Mouse (Mus musculus): ENCODE data around the gene Syna.

The Syna gene

GRCm38 (mm10) chr5:134565696-134566095 is 5.7 kb upstream of the Syna start:
- DNase-seq, result no peak

GRCm38 (mm10) chr5:134564272-134564671 is 4.3 kb upstream of the Syna start:
- no peak for DNase-seq

- DNase-seq, result no peak
Observed at GRCm38 (mm10) chr5:134560450-134561171, 640 bp upstream of the Syna start.

DNA sequence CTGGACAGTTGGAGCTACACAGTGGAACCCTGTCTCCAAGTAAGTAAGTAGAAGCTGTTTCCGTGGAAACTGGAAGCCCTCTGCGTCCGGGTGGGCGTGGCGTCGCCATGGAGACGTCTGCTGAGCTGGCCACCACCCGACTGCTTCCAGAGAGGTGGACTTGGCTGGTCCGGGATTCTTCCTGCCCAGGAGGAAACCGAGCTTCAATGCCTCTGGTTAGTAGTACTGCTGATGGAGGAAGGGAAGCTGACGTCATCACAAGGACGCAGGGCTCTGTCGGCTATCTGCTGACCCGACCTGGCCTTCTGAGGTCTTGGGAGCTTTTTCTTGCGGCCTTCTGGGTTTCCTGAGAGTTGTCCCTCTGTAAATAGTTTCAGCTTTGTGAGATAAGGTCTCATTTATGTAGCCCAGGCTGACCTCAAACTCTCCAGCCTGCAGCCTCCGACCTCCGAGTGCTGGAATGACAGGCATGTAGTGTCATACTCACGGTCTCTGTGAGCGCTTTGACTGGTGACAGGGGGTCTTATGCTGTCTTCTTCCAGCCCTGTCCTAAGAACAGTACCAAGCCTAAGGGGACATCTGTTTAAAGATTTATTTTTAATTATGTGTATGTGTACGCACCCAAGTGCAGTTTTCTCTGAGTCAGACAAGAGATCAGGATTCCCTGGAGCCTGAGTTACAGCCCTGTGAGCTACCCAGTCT is 4.4 kb downstream of the Syna start:
- peak; percentile 69 to 78 for DNase-seq

- DNase-seq, result no peak
Observed at GRCm38 (mm10) chr5:134553951-134554546, 5.9 kb downstream of the Syna start.

DNA sequence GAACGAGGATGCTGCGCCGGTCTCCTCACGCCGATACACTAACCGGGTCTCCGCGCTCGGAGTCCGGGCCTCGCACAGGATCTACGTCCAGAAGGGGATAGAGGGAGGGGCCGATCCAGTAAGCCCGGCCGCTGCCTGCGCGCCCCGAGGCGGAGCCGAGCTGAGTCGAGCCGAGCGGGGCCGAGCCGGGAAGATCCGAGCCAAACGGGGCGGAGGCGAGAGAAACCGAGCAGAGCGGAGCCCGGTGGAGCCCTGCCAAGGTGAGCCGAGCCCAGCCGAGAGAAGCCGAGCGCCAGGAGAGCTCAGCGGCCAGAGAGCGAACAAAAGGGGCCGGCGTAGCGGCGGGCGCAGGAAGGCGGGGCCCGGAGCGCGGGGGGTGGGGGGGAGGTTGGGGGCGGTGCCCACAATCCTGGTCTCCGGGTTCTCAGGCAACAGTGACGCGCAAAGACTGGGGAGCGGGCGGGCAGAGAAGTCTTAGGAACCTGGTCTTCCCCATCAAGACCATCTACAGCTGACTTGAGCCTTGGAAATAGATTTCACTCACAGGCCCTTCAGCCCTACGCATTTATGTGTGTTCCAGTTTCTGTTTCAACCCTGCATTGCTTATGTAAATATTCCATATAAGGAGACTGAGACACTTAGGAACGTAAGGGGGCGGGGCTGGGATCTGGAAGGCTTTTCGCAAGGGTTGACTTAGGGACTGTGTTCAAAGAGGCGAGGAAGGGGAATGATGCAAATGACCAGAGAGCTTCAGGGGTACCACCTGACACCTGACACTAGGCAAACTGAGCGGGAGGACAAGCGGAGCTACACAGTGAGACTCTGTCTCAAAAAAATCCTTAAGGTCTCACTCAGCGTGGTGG is 7.6 kb downstream of the Syna start, which contains the start of gene Clip2:
TSS of gene Clip2 (minus strand) at position 325 of the 863 bp plus-strand sequence.
- DNase-seq, result peak; percentile 100

- DNase-seq, result peak; percentile 68 to 76
Observed at GRCm38 (mm10) chr5:134551233-134552109, 8.5 kb downstream of the Syna start.

DNA sequence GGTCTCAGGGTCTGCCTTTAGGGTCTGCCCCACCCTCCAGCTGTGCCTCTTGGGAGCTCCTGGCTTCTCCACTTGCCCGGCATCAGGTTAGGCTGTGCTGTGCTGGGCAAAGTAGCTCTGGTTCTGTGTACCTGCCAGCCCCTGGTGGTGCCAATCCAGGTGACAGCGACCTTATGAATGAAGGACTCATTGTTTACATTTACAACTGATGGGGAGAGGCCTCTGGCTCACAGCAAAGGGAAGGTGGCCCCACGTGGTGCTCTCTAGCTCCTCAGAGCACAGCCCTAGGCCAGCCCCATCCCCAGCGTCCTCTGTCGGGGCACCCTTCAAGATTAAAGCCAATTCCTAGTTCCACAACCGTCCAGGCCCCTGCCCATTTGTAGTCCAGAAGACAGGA is 9.1 kb downstream of the Syna start:
- DNase-seq, result peak in 1 of 2 experiments; percentile 36

DNA sequence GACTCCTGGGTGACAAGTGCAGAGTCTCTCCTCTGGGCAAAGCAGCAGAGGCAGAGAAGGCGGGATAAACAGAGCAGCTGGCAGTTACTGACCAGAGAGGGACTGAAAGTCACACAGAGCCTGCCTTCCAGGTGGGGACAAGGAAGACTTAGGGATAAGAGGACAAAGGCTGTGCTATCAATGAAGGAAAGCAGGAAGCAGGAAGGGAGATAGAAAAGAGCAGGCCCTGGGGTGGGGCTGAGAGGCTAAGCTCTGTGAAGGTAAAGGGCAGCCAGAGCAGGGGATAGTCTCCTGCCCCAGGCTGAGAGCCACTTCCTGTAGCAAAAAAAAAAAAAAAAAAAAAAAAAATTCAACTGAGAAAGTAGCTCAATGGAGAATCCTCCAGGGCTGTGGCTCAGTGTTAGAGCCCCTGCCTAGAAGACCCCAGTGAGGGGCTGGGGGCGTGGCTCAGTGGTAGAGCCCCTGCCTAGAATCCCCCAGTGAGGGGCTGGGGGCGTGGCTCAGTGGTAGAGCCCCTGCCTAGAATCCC is 10.3 kb downstream of the Syna start:
- DNase-seq, result no peak

GRCm38 (mm10) chr5:134548306-134548705 is 11.7 kb downstream of the Syna start:
- no peak for DNase-seq

DNA sequence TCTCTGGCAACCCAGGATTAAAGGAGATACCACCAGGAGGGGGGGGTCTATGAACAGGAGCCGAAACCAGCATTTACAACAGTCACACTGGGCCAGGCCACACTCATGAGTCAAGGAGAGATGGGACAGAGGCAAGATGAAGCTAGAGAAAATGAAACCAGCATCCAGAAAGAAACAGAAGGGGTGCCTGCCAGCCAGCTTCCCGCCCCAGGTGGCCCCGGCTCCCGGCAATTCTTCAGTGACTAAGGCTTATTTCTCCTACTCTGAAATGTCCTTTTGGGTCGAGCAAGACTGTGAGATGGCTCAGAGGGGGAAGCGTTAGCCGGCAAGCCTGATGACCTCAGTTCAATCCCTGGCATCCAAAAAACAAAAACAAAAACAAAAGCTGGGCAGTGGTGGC is 13.2 kb downstream of the Syna start:
- no peak for DNase-seq

- peak in 1 of 2 experiments; percentile 57 for DNase-seq
Observed at GRCm38 (mm10) chr5:134545242-134545629, 14.7 kb downstream of the Syna start.

- peak; percentile 52 to 59 for DNase-seq
Observed at GRCm38 (mm10) chr5:134544516-134545241, 15.3 kb downstream of the Syna start.

DNA sequence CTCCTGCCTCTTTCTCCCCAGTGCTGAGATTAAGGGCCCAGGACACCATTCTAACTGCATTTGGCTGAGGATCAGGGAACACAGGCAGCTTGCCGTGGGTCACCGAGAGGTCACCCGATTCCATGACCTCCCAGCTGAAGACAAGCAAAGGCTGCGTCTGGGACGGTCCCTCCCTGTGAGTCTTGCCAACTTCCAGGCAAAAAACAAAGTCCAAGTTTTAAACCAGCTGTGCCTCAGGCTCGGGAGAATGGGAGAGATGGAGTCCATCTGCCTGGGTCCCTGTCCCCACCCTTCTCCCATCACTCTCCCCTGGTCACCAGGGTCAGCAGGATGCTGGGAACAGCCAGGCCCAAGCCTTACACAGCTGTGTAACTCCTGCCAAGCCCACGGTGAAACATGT is 18.3 kb downstream of the Syna start:
- DNase-seq, result no peak

DNA sequence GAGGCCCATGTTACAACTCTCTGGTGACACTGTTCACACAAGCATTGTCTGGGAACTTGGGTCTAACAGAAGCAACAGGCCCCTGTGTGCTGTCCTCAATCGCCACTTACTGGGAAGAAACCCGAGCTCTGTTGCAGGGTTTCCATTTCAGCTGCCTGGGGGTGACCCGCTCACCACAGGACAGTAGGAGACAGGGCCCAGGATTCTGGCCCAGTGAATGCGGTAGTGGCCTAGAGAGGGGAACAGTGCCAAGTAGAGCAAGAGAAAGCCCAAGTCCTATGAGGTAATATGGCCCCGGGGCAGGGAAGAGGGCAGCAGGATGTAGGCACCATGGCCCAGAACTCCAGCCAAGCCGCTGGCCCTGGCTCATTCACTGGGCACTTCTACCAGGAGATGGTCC is 19.1 kb downstream of the Syna start:
- DNase-seq, result peak in 1 of 2 experiments; percentile 34

DNA sequence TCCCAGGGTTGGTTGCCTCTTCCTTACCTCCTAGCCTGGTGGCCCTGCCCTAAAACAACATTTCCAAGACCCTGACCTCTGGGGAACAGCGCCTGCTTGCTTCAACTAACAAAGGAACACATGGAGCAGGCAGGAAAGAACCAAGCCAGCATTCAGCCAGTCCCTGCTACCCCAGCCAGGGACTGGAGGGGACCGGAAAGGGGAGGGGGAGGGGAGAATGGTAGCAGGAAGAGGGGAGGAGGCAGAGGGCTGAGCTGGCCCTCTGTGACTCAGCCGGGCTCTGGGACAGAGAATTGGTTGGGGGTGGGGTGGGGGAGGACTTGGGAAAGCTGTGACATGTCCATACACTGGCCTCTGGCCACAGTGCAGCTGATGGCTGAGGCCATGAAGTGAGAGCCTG is 20.1 kb downstream of the Syna start:
- DNase-seq, result peak; percentile 45 to 55

GRCm38 (mm10) chr5:134536036-134536435 is 23.9 kb downstream of the Syna start:
- no peak for DNase-seq

DNA sequence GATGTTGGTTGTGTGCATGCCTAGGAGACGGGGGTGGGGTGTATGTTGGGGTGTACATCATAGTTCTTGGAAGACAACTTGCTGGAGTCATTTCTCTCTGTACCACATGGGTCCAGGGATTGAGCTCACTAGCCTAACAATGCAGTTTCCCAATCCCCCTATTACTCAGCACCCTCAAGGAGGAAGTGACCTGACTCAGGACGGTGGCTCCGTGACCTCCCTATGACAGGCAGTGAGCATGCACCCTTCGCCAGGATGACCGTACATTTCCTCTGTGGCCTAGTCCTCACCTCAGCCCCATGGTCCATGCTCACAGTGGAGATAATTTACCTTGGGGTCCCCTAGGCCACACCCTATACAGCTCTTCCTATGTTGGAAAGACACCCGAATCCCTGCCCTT is 27.6 kb downstream of the Syna start:
- no peak for DNase-seq

DNA sequence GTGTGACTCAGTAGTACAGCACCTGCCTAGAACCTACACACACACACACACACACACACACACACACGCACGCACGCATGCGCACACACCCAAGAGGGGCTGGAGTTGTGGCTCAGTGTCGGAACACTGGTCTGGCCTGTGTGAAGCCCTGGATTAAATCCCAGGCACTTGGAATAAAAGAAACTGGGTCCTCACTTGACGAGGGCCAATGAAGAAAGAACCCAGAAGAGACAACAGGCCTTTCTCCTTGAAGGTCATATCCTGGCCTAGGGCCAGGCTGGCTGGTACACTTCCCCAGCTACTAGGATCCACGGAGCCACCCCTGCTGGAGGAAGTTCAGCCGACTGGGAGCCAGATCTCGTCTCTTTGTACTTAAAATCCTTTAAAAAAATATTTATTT is 28.4 kb downstream of the Syna start:
- DNase-seq, result peak; percentile 56 to 59

DNA sequence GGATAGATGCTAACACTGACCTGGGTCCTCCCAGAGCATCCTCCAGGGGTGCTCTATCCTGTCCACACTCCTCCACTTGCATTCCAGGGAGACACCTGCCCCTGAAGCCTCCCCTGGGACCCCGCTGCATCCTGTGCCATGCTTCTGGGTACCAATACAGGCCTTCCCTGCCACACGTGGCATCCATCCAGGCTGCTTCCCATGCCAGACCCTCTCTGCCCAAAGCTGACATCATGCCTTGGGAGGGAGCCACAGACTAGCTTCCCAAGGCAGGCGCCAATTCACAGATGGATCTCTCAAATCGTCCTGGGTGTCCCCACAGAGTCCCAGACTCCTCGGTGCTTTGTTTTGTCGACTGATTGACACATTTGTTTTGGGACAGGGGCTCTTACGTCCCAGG is 29.1 kb downstream of the Syna start:
- DNase-seq, result peak; percentile 98 to 99

GRCm38 (mm10) chr5:134528488-134528887 is 31.5 kb downstream of the Syna start:
- no peak for DNase-seq

Measured in cerebellum, postnatal 14 days (tissue).